Mouse (Mus musculus) liver, embryonic 13.5 days (tissue): ENCODE data around the gene Hipk3. TPM values are rescaled to one million over a fixed set of nuclear protein-coding genes. Genes with fewer than 3 reads are reported as not detected.
A peak's percentile ranks its signal among the peaks of the same experiment; 100 is the strongest.

Source experiments
- ATAC-seq: fragments of 200-750 bp; cut with Nextera tagmentation; 2 replicates; pipeline ENCODE4 v1.8.0; 2017; ENCODE audit warnings: low read depth, mild to moderate bottlenecking, moderate number of reproducible peaks, moderate library complexity
- DNase-seq: peaks from one replicate; pipeline ENCODE4 v3.0.0; 2022
- H3K27ac ChIP-seq: fragments of 300-500 bp; sonication (generic); 2 replicates; pipeline ENCODE4 v1.5.1; 2015; ENCODE audit warnings: moderate library complexity, mild to moderate bottlenecking, inconsistent platforms
- H3K27me3 ChIP-seq: fragments of 300-500 bp; sonication (generic); 2 replicates; pipeline ENCODE4 v1.6.1; 2015; ENCODE audit warnings: mild to moderate bottlenecking, inconsistent platforms
- H3K36me3 ChIP-seq: fragments of 300-500 bp; sonication (generic); 2 replicates; pipeline ENCODE4 v1.6.1; 2015; ENCODE audit warnings: mild to moderate bottlenecking, inconsistent platforms
- H3K4me1 ChIP-seq: fragments of 300-500 bp; sonication (generic); replicated peaks from 2 replicates; pipeline ENCODE4 v1.6.1; 2015; ENCODE audit warnings: inconsistent platforms
- H3K4me2 ChIP-seq: fragments of 300-500 bp; sonication (generic); 2 replicates; pipeline ENCODE4 v1.6.1; 2015; ENCODE audit warnings: inconsistent platforms, mild to moderate bottlenecking, moderate library complexity
- H3K4me3 ChIP-seq: fragments of 300-500 bp; sonication (generic); replicated peaks from 2 replicates; pipeline ENCODE4 v1.5.1; 2015; ENCODE audit warnings: mild to moderate bottlenecking, inconsistent platforms
- H3K9ac ChIP-seq: fragments of 300-500 bp; sonication (generic); 2 replicates; pipeline ENCODE4 v1.6.1; 2015; ENCODE audit warnings: mild to moderate bottlenecking, inconsistent platforms
- H3K9me3 ChIP-seq: fragments of 300-500 bp; sonication (generic); replicated peaks from 2 replicates; pipeline ENCODE4 v1.6.1; 2016; ENCODE audit warnings: inconsistent platforms
- WGBS: fragments of 180-500 bp; shearing (Covaris S2); methylation state at CpG from one replicate; pipeline ENCODE4 v1.1.7; 2015; ENCODE audit not compliant: insufficient replicate concordance; 5-methylcytosine and 5-hydroxymethylcytosine counted together
- polyA plus RNA-seq: library from polyadenylated mRNA; unstranded; fragments of >200 nt; fragmentation: Nextera tagmentation; extraction: Ambion mirVana; gene quantifications from 2 replicates; pipeline ENCODE4 v1.2.1, GENCODE M21; 2015

The Hipk3 gene
- polyA plus RNA-seq, 1 experiment from 2014 or later: 5.3 TPM

GRCm38 (mm10) chr2:104494801-104495185 lies 547 bp upstream of the Hipk3 start:
- Histone ChIP-seq H3K4me2 (peak overlapping the region; percentile 90), H3K9ac (peak overlapping the region; percentile 99), H3K4me1 (peaks cover 32% of the 10 kb centered on the region), H3K36me3 (no peaks in the 10 kb centered on the region), H3K27me3 (no peaks in the 10 kb centered on the region), H3K27ac (peak overlapping the region; percentile 96), H3K9me3 (no peaks in the 10 kb centered on the region), H3K4me3 (peak overlapping the region; percentile 92)
- 18% methylated on average over 9 of the region's 9 CpGs for WGBS
- DNase-seq (no peak), ATAC-seq (no peak)

- Histone ChIP-seq H3K36me3 (no peaks in the 10 kb centered on the region), H3K27me3 (no peaks in the 10 kb centered on the region), H3K9ac (peak overlapping the region; percentile 99), H3K4me3 (peak overlapping the region; percentile 92), H3K9me3 (no peaks in the 10 kb centered on the region), H3K4me2 (peak overlapping the region; percentile 90), H3K4me1 (peaks cover 41% of the 10 kb centered on the region), H3K27ac (peak overlapping the region; percentile 96)
- ATAC-seq (peak; percentile 77), DNase-seq (peak; percentile 74)
- under 1% methylated on average over 99 of the region's 99 CpGs for WGBS
Observed at GRCm38 (mm10) chr2:104493021-104493950, 960 bp downstream of the Hipk3 start.

GRCm38 (mm10) chr2:104491221-104491795 lies 2.9 kb downstream of the Hipk3 start:
- Histone ChIP-seq H3K9me3 (no peaks in the 10 kb centered on the region), H3K36me3 (no peaks in the 10 kb centered on the region), H3K27me3 (no peaks in the 10 kb centered on the region), H3K4me2 (peak overlapping the region; percentile 29; the same call in 1 of the 2 replicates), H3K4me3 (no peak overlapping the region), H3K4me1 (peaks cover 37% of the 10 kb centered on the region), H3K27ac (no peak overlapping the region), H3K9ac (peak overlapping the region; percentile 31; the same call in 1 of the 2 replicates)
- 36% methylated on average over 2 of the region's 2 CpGs for WGBS
- DNase-seq (no peak), ATAC-seq (no peak)

DNA sequence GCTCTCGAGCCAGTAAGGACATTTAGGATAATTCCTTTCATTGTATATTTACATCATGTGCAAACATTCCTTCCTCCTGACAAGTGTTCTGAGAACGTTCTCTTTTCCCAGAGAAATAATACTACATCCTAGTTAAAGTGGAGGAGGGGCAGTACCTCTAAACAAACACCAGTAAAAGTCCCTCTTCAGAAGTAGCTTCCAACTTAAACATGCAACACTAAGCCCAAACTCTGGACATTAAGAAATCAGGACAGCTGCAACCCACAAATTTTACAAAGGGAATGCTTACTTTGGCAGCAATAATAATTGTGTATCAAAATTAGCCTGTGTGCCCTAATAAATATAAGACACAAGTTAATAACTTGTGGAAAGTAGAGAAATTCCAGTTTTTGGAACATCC lies 3.5 kb downstream of the Hipk3 start:
- Histone ChIP-seq H3K4me1 (peaks cover 37% of the 10 kb centered on the region), H3K27me3 (no peaks in the 10 kb centered on the region), H3K36me3 (no peaks in the 10 kb centered on the region), H3K4me3 (no peak overlapping the region), H3K9me3 (no peaks in the 10 kb centered on the region), H3K4me2 (no peak overlapping the region), H3K9ac (no peak overlapping the region), H3K27ac (no peak overlapping the region)
- WGBS: 62% methylated on average over 2 of the region's 2 CpGs
- no peak for DNase-seq
- no peak for ATAC-seq

DNA sequence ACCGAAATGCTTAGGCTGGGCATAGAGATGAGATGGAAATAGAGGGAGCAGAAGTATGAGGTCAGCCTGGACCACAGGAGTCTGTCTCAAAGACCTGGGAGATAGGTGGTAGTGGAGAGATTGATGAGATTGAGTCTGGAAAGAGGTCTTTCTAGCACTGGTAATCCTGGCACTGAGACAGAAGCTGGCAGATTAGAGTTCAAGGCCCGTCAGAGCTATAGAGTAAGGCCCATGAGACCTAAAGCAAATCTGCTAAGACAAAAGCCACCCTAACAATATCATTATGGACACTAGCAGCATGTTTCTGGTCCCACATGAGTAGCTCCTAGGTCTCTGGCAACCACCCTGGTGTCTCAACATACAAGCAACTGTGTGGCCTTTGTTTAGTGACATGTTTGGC lies 4.4 kb downstream of the Hipk3 start:
- 84% methylated on average over 2 of the region's 2 CpGs for WGBS
- Histone ChIP-seq H3K9me3 (no peaks in the 10 kb centered on the region), H3K9ac (no peak overlapping the region), H3K4me1 (peaks cover 31% of the 10 kb centered on the region), H3K27ac (no peak overlapping the region), H3K27me3 (no peaks in the 10 kb centered on the region), H3K36me3 (no peaks in the 10 kb centered on the region), H3K4me2 (no peak overlapping the region), H3K4me3 (no peak overlapping the region)
- ATAC-seq: no peak
- no peak for DNase-seq

DNA sequence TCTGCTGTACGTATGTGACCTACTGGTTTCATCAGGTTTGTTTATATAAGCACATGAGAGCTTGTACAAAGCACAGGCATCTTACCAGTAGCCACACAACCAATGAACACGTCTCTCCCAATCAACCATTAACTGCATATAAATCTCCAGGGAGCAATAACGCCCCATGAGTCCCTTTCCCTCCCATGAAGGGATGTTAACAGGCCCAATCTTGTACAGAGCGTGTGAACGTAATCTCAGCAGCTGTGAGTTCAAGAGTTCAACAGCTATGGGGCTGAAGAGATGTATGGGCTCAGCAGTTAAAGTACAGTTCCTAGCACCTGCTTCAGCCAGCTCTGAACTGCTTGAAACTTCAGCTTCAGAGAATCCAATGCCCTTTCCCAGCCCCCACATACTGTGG lies 9.8 kb downstream of the Hipk3 start:
- no peaks in the 10 kb centered on the region for H3K9me3 ChIP-seq
- DNase-seq: no peak
- no peak for ATAC-seq
- no peak overlapping the region for H3K27ac ChIP-seq
- 80% methylated on average over 5 of the region's 5 CpGs for WGBS
- no peaks in the 10 kb centered on the region for H3K27me3 ChIP-seq
- no peak overlapping the region for H3K4me3 ChIP-seq
- no peaks in the 10 kb centered on the region for H3K36me3 ChIP-seq
- H3K4me2 ChIP-seq: no peak overlapping the region
- peaks cover 29% of the 10 kb centered on the region for H3K4me1 ChIP-seq
- no peak overlapping the region for H3K9ac ChIP-seq

GRCm38 (mm10) chr2:104482156-104482555 lies 12.1 kb downstream of the Hipk3 start:
- ATAC-seq: no peak
- no peak for DNase-seq

GRCm38 (mm10) chr2:104479054-104479453 lies 15.2 kb downstream of the Hipk3 start:
- WGBS: 73% methylated on average over 4 of the region's 4 CpGs

More at GRCm38 (mm10) chr2:104482156-104482555, 12.1 kb downstream of the Hipk3 start:
- H3K36me3 ChIP-seq: no peaks in the 10 kb centered on the region
- H3K9me3 ChIP-seq: no peaks in the 10 kb centered on the region
- no peak overlapping the region for H3K9ac ChIP-seq
- H3K4me3 ChIP-seq: no peak overlapping the region
- no peak overlapping the region for H3K27ac ChIP-seq
- H3K4me1 ChIP-seq: peaks cover 33% of the 10 kb centered on the region
- no peak overlapping the region for H3K4me2 ChIP-seq
- no peaks in the 10 kb centered on the region for H3K27me3 ChIP-seq

GRCm38 (mm10) chr2:104477398-104478015 lies 16.7 kb downstream of the Hipk3 start:
- Histone ChIP-seq H3K9ac (no peak overlapping the region), H3K36me3 (no peaks in the 10 kb centered on the region), H3K27me3 (no peaks in the 10 kb centered on the region), H3K4me1 (peaks cover 22% of the 10 kb centered on the region), H3K27ac (no peak overlapping the region), H3K4me3 (no peak overlapping the region), H3K4me2 (no peak overlapping the region), H3K9me3 (no peaks in the 10 kb centered on the region)
- WGBS: 68% methylated on average over 2 of the region's 2 CpGs
- DNase-seq (no peak), ATAC-seq (no peak)

More at GRCm38 (mm10) chr2:104479054-104479453, 15.2 kb downstream of the Hipk3 start:
- H3K36me3 ChIP-seq: no peaks in the 10 kb centered on the region
- no peaks in the 10 kb centered on the region for H3K9me3 ChIP-seq
- H3K27me3 ChIP-seq: no peaks in the 10 kb centered on the region
- no peak overlapping the region for H3K27ac ChIP-seq
- DNase-seq (no peak), ATAC-seq (no peak)
- peaks cover 25% of the 10 kb centered on the region for H3K4me1 ChIP-seq
- H3K9ac ChIP-seq: no peak overlapping the region
- H3K4me3 ChIP-seq: no peak overlapping the region
- no peak overlapping the region for H3K4me2 ChIP-seq

DNA sequence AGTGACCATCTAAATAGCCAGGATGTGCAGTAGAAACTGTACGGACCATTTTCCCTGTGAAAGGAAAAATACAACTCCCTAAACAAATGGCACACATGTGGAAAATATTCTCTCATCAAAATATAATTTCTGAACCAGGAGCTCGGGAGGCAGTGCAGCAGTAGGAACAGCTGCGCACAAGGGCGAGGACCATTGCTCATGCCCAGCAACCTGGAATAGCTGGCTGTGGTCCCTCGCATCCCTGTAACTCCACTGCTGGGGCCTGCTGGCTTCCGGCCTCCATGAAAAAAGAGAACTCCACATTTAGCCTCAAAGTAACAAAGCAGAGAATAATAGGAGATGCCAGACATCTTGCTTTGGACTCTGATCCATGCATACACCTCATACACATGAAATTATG lies 22.2 kb downstream of the Hipk3 start:
- WGBS: 86% methylated on average over 6 of the region's 6 CpGs
- no peak overlapping the region for H3K27ac ChIP-seq

DNA sequence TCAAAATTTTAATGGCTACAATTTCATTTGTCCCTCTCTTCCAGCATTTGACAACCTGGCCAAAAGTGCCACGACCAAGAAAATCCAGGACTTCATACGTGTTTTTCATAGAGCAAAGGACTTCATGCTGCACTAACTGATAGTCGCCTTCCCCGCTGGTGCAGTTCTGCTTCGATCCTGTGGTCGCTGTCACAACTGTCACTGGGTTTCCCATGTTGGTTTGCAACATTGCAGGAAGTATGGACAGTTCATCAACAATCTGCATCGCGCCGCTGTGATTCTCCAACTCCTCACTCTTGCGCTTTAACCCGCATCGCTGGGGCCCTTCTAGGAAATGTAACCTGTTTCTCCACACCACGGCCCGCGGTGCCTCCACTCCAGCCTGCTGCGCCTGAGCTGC lies 23.1 kb downstream of the Hipk3 start:
- Histone ChIP-seq H3K27me3 (no peaks in the 10 kb centered on the region), H3K4me2 (no peak overlapping the region), H3K27ac (no peak overlapping the region), H3K36me3 (peaks cover 10% of the 10 kb centered on the region), H3K4me1 (peaks cover 16% of the 10 kb centered on the region), H3K4me3 (no peak overlapping the region), H3K9me3 (no peaks in the 10 kb centered on the region), H3K9ac (no peak overlapping the region)
- DNase-seq: no peak
- no peak for ATAC-seq
- WGBS: 57% methylated on average over 16 of the region's 16 CpGs

More for the DNA sequence above, 22.2 kb downstream of the Hipk3 start:
- Histone ChIP-seq H3K27me3 (no peaks in the 10 kb centered on the region), H3K4me3 (no peak overlapping the region), H3K9ac (no peak overlapping the region), H3K36me3 (peaks cover 10% of the 10 kb centered on the region), H3K4me2 (no peak overlapping the region), H3K9me3 (no peaks in the 10 kb centered on the region), H3K4me1 (peaks cover 11% of the 10 kb centered on the region)
- ATAC-seq: no peak
- DNase-seq: no peak
